Mouse (Mus musculus) heart, embryonic 11.5 days (tissue): ENCODE results near the gene Tmem265. TPM values are rescaled to one million over a fixed set of nuclear protein-coding genes. Genes with fewer than 3 reads are reported as not detected.
A peak's percentile ranks its signal among the peaks of the same experiment; 100 is the strongest.

Experiments used
- ATAC-seq: fragments of 200-750 bp; cut with Nextera tagmentation; replicated peaks from 2 replicates; pipeline ENCODE4 v1.8.0; 2017; ENCODE audit warnings: moderate library complexity; ENCODE audit not compliant: insufficient number of reproducible peaks, low FRiP score, low TSS enrichment
- H3K27ac ChIP-seq: fragments of 300-500 bp; sonication (generic); 2 replicates; pipeline ENCODE4 v1.5.1; 2014; ENCODE audit warnings: mild to moderate bottlenecking, low read depth, low read length
- H3K27me3 ChIP-seq: fragments of 300-500 bp; sonication (generic); 2 replicates; pipeline ENCODE4 v1.6.1; 2014; ENCODE audit warnings: mild to moderate bottlenecking, low read length, mixed read lengths; ENCODE audit not compliant: control insufficient read depth, insufficient read depth
- H3K36me3 ChIP-seq: fragments of 300-500 bp; sonication (generic); 2 replicates; pipeline ENCODE4 v1.6.1; 2014; ENCODE audit warnings: mild to moderate bottlenecking, low read length, moderate library complexity, mixed read lengths; ENCODE audit not compliant: control insufficient read depth, insufficient read depth
- H3K4me1 ChIP-seq: fragments of 300-500 bp; sonication (generic); 2 replicates; pipeline ENCODE4 v1.6.1; 2014; ENCODE audit warnings: low read length; ENCODE audit not compliant: control insufficient read depth, insufficient read depth
- H3K4me2 ChIP-seq: fragments of 300-500 bp; sonication (generic); 2 replicates; pipeline ENCODE4 v1.6.1; 2014; ENCODE audit warnings: mild to moderate bottlenecking, moderate library complexity
- H3K4me3 ChIP-seq: fragments of 300-500 bp; sonication (generic); 2 replicates; pipeline ENCODE4 v1.5.1; 2014; ENCODE audit warnings: low read depth, low read length
- H3K9ac ChIP-seq: fragments of 300-500 bp; sonication (generic); 2 replicates; pipeline ENCODE4 v1.6.1; 2014; ENCODE audit warnings: mild to moderate bottlenecking, low read depth, low read length, moderate library complexity
- H3K9me3 ChIP-seq: fragments of 300-500 bp; sonication (generic); replicated peaks from 2 replicates; pipeline ENCODE4 v1.6.1; 2016; ENCODE audit warnings: low read length; ENCODE audit not compliant: control insufficient read depth
- WGBS: fragments of 180-500 bp; shearing (Covaris S2); extraction: QIAGEN DNeasy Blood & Tissue Kit; methylation state at CpG from one replicate; pipeline ENCODE4 v1.1.7; 2014; ENCODE audit not compliant: insufficient replicate concordance; 5-methylcytosine and 5-hydroxymethylcytosine counted together
- polyA plus RNA-seq: library from polyadenylated mRNA; unstranded; fragments of >200 nt; fragmentation: Nextera tagmentation; extraction: Ambion mirVana; gene quantifications from 2 replicates; pipeline ENCODE4 v1.2.1, GENCODE M21; 2014

The Tmem265 gene
- polyA plus RNA-seq, 1 experiment from 2014 or later = 3.0 TPM

- 78% methylated on average over 8 of the region's 8 CpGs for WGBS
- H3K9me3 ChIP-seq = peaks cover 19% of the 10 kb centered on the region
- H3K27ac ChIP-seq = no peak overlapping the region
- H3K4me1 ChIP-seq = peaks cover 8% of the 10 kb centered on the region
- H3K36me3 ChIP-seq = peaks cover 40% of the 10 kb centered on the region
- no peak overlapping the region for H3K9ac ChIP-seq
- H3K4me2 ChIP-seq = peak overlapping the region; percentile 67
- no peak for ATAC-seq
- peak overlapping the region; percentile 99; the same call in 1 of the 2 replicates for H3K4me3 ChIP-seq
- no peaks in the 10 kb centered on the region for H3K27me3 ChIP-seq
These were observed 52.3 kb downstream of the Tmem265 start for GRCm38 (mm10) chr7:127613501-127613900.

GRCm38 (mm10) chr7:127614091-127614490 is 52.9 kb downstream of the Tmem265 start:
- Histone ChIP-seq H3K27ac (peak overlapping the region; percentile 91), H3K4me1 (peaks cover 8% of the 10 kb centered on the region), H3K9ac (peak overlapping the region; percentile 98), H3K4me3 (peak overlapping the region; percentile 99), H3K9me3 (peaks cover 19% of the 10 kb centered on the region), H3K27me3 (no peaks in the 10 kb centered on the region), H3K36me3 (peaks cover 36% of the 10 kb centered on the region), H3K4me2 (peak overlapping the region; percentile 67)
- no peak for ATAC-seq
- WGBS = 28% methylated on average over 8 of the region's 8 CpGs

- Histone ChIP-seq H3K27me3 (no peaks in the 10 kb centered on the region), H3K9me3 (peaks cover 19% of the 10 kb centered on the region), H3K4me1 (peaks cover 8% of the 10 kb centered on the region), H3K9ac (peak overlapping the region; percentile 98), H3K36me3 (peaks cover 35% of the 10 kb centered on the region), H3K27ac (peak overlapping the region; percentile 91), H3K4me2 (peak overlapping the region; percentile 67), H3K4me3 (peak overlapping the region; percentile 99)
- ATAC-seq = peak; percentile 61
- WGBS = under 1% methylated on average over 20 of the region's 44 CpGs
These were observed 53.3 kb downstream of the Tmem265 start for GRCm38 (mm10) chr7:127614511-127614890.

GRCm38 (mm10) chr7:127614891-127615843 is 54.0 kb downstream of the Tmem265 start, which contains the start of gene Zfp629:
Zfp629 (minus strand) TSS chr7:127615797.
- WGBS = 0% methylated on average over 24 of the region's 50 CpGs
- Histone ChIP-seq H3K4me3 (peak within 1 kb of the TSS; percentile 99), H3K4me2 (peak within 1 kb of the TSS; percentile 67), H3K27ac (peak within 1 kb of the TSS; percentile 91), H3K4me1 (peaks cover 8% of the 10 kb centered on the region), H3K36me3 (peaks cover 28% of the 10 kb centered on the region), H3K27me3 (no peaks in the 10 kb centered on the region), H3K9me3 (peaks cover 17% of the 10 kb centered on the region), H3K9ac (peak within 1 kb of the TSS; percentile 98)
- peak; percentile 79 for ATAC-seq

GRCm38 (mm10) chr7:127616336-127616735 is 55.1 kb downstream of the Tmem265 start:
- H3K9ac ChIP-seq = no peak overlapping the region
- 56% methylated on average over 1 of the region's 1 CpGs for WGBS
- H3K4me3 ChIP-seq = no peak overlapping the region
- H3K4me1 ChIP-seq = peaks cover 8% of the 10 kb centered on the region
- no peak overlapping the region for H3K27ac ChIP-seq
- no peaks in the 10 kb centered on the region for H3K27me3 ChIP-seq
- peaks cover 10% of the 10 kb centered on the region for H3K9me3 ChIP-seq
- H3K36me3 ChIP-seq = peaks cover 17% of the 10 kb centered on the region
- H3K4me2 ChIP-seq = no peak overlapping the region
- ATAC-seq = no peak

Other genes with a start within 250 kb of the Tmem265 start
- gene Zfp768, start 215.8 kb upstream of the Tmem265 start, polyA plus RNA-seq = 4.7 and 6.0 TPM in 2 replicates
- 4.4 and 4.9 TPM in 2 replicates for gene Zfp747, start 185.3 kb upstream of the Tmem265 start, polyA plus RNA-seq
- gene 9130019O22Rik, start 174.2 kb upstream of the Tmem265 start, polyA plus RNA-seq = 3.7 and 5.5 TPM in 2 replicates
- gene E430018J23Rik, start 167.8 kb upstream of the Tmem265 start, polyA plus RNA-seq = 4.9 and 5.6 TPM in 2 replicates
- 4.6 and 4.8 TPM in 2 replicates for gene Zfp764, start 154.6 kb upstream of the Tmem265 start, polyA plus RNA-seq
- gene Zfp688, start 139.3 kb upstream of the Tmem265 start, polyA plus RNA-seq = 14.7 and 23.5 TPM in 2 replicates
- 5.3 and 5.8 TPM in 2 replicates for gene Zfp689, start 112.2 kb upstream of the Tmem265 start, polyA plus RNA-seq
- gene Prr14, start 101.8 kb upstream of the Tmem265 start, polyA plus RNA-seq = 39.7 and 41.1 TPM in 2 replicates
- 9.9 and 11.1 TPM in 2 replicates for gene Fbrs, start 82.2 kb upstream of the Tmem265 start, polyA plus RNA-seq
- 36.8 and 46.6 TPM in 2 replicates for gene Srcap, start 49.4 kb upstream of the Tmem265 start, polyA plus RNA-seq
- 9.8 and 12.6 TPM in 2 replicates for gene Gm42715, start 41.8 kb upstream of the Tmem265 start, polyA plus RNA-seq
- 41.5 and 44.9 TPM in 2 replicates for gene Phkg2, start 11.9 kb downstream of the Tmem265 start, polyA plus RNA-seq
- 8.7 and 10.0 TPM in 2 replicates for gene Ccdc189, start 27.2 kb downstream of the Tmem265 start, polyA plus RNA-seq
- gene Rnf40, start 27.4 kb downstream of the Tmem265 start, polyA plus RNA-seq = 23.4 and 27.6 TPM in 2 replicates
- gene Zfp629, start 54.4 kb downstream of the Tmem265 start, polyA plus RNA-seq = 11.2 and 12.0 TPM in 2 replicates
- gene Bcl7c, start 147.5 kb downstream of the Tmem265 start, polyA plus RNA-seq = 32.5 and 34.4 TPM in 2 replicates
- gene Ctf1, start 151.3 kb downstream of the Tmem265 start, polyA plus RNA-seq = 4.7 and 4.9 TPM in 2 replicates
- 0.32 TPM in 1 of 2 replicates, not detected in the other for gene Ctf2, start 170.8 kb downstream of the Tmem265 start, polyA plus RNA-seq
- 2.5 and 3.3 TPM in 2 replicates for gene Fbxl19, start 183.2 kb downstream of the Tmem265 start, polyA plus RNA-seq
- gene Orai3, start 208.4 kb downstream of the Tmem265 start, polyA plus RNA-seq = 13.3 and 14.5 TPM in 2 replicates
- gene Setd1a, start 215.3 kb downstream of the Tmem265 start, polyA plus RNA-seq = 16.9 and 20.8 TPM in 2 replicates
- 0.46 TPM in 1 of 2 replicates, not detected in the other for gene Gm49388, start 224.2 kb downstream of the Tmem265 start, polyA plus RNA-seq
- 18.1 and 23.5 TPM in 2 replicates for gene Hsd3b7, start 239.2 kb downstream of the Tmem265 start, polyA plus RNA-seq